Mouse (Mus musculus): Measurements from ENCODE around the gene 2210408I21Rik.

GRCm38 (mm10) chr13:77547486-77548385 is 412.4 kb downstream of the 2210408I21Rik start:
- TF ChIP-seq CTCF (IDR thresholded peaks at IDR 0.05; ENCODE audit: low read depth): no peak
- no peak for TF ChIP-seq EP300 (IDR thresholded peaks at IDR 0.05; ENCODE audit: low read depth)
